Mouse (Mus musculus): ENCODE results near the gene Vmn1r143. TPM values are rescaled to one million over a fixed set of nuclear protein-coding genes. Genes with fewer than 3 reads are reported as not detected.
"Not testable (repeated sequence)": the region's sequence is repeated elsewhere in the genome, so short reads cannot be mapped to it uniquely, and the experiment has no call there.

The Vmn1r143 gene
- not detected in 2 replicates for polyA plus RNA-seq (2015; fragmentation: Nextera tagmentation; extraction: Ambion mirVana)

DNA sequence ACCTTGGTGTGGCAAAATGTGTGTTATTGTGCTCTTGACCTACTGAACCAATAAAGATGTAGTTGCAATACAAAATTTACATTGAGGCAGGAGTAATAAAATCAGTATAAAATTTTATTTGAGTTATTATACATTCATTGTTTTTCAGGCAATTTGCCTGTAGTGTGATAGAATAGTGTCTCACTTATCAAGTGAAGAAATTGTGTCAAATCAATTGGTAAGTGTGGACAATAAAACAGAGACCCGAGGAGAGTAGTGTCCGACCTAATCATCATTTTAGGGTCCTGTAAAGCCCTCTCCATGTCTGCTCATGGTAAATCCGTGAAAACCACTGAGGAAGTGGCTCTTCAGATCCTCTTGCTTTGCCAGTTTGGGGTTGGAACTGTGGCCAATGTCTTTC, at the start of gene Vmn1r143:
Vmn1r143 (plus strand) TSS at position 301 of the 400 bp plus-strand sequence.
- not testable (repeated sequence) for H3K4me2 ChIP-seq (replicated peaks); H3K27ac ChIP-seq (replicated peaks); H3K9me3 ChIP-seq (replicated peaks); H3K9ac ChIP-seq; H3K4me1 ChIP-seq; ATAC-seq (ENCODE audit: insufficient number of reproducible peaks, low FRiP score, low TSS enrichment, low read depth); H3K27me3 ChIP-seq; H3K36me3 ChIP-seq; H3K4me3 ChIP-seq (replicated peaks)
- WGBS, result no CpG with 5 or more reads among the region's 3 CpGs

DNA sequence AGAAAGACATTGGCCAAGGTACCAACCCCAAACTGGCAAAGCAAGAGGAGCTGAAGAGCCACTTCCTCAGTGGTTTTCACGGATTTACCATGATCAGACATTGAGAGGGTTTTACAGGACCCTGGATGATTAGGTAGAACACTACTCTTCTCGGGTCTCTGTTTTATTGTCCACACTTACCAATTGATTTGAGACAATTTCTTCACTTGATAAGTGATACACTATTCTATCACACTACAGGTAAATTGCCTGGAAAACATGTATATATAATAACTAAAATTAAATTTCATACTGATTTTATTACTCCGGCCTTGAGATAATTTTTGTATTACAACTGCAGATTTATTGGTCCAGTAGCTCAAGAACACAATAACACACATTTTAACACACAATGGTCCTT, 25.2 kb upstream of the Vmn1r143 start, which contains the start of gene Vmn1r142:
Vmn1r142 (minus strand) TSS at position 101 of the 400 bp plus-strand sequence.
- not testable (repeated sequence) for H3K4me1 ChIP-seq; H3K27ac ChIP-seq (replicated peaks); H3K4me3 ChIP-seq (replicated peaks); H3K27me3 ChIP-seq; H3K9me3 ChIP-seq (replicated peaks); H3K36me3 ChIP-seq; ATAC-seq (ENCODE audit: insufficient number of reproducible peaks, low FRiP score, low TSS enrichment, low read depth); H3K4me2 ChIP-seq (replicated peaks); H3K9ac ChIP-seq
- WGBS, result no CpG with 5 or more reads among the region's 3 CpGs

DNA sequence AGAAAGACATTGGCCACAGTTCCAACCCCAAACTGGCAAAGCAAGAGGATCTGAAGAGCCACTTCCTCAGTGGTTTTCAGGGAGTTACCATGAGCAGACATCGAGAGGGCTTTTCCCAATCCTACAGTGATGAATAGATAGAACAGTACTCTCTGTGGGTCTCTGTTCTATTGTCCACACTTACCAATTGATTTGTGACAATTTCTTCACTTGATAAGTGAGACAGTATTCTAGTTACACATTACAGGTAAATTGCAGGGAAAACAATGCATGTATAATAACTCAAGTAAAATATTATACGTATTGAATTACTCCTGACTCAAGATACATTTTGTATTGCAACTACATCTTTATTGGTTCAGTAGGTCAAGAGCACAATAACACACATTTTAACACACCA, 12.0 kb downstream of the Vmn1r143 start, which contains the start of gene Gm8653:
Gm8653 (minus strand) TSS at position 101 of the 400 bp plus-strand sequence.
- not testable (repeated sequence) for H3K9ac ChIP-seq; H3K27me3 ChIP-seq; H3K27ac ChIP-seq (replicated peaks); H3K36me3 ChIP-seq; ATAC-seq (ENCODE audit: insufficient number of reproducible peaks, low FRiP score, low TSS enrichment, low read depth); H3K4me2 ChIP-seq (replicated peaks); H3K9me3 ChIP-seq (replicated peaks); H3K4me1 ChIP-seq; H3K4me3 ChIP-seq (replicated peaks)
- no CpG with 5 or more reads among the region's 2 CpGs for WGBS

DNA sequence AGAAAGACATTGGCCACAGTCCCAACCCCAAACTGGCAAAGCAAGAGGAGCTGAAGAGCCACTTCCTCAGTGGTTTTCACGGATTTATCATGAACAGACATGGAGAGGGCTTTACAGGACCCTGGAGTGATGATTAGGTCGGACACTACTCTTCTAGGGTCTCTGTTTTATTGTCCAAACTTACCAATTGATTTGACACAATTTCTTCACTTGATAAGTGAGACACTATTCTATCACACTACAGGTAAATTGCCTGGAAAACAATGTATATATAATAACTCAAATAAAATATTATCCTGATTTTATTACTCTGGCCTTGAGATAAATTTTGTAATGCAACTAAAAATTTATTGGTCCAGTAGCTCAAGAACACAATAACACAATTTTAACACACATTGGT, 40.2 kb downstream of the Vmn1r143 start, which contains the start of gene Gm8453:
Gm8453 (minus strand) TSS at position 101 of the 400 bp plus-strand sequence.
- not testable (repeated sequence) for H3K9me3 ChIP-seq (replicated peaks); H3K36me3 ChIP-seq; H3K4me3 ChIP-seq (replicated peaks); H3K4me2 ChIP-seq (replicated peaks); ATAC-seq (ENCODE audit: insufficient number of reproducible peaks, low FRiP score, low TSS enrichment, low read depth); H3K4me1 ChIP-seq; H3K27ac ChIP-seq (replicated peaks); H3K9ac ChIP-seq; H3K27me3 ChIP-seq
- 22% methylated on average over 2 of the region's 2 CpGs for WGBS

Other genes starting within 250 kb of the Vmn1r143 start
- not detected in 2 replicates for gene Vmn1r137, start 194.8 kb upstream of the Vmn1r143 start, polyA plus RNA-seq (2015; fragmentation: Nextera tagmentation; extraction: Ambion mirVana)
- gene Vmn1r138, start 160.5 kb upstream of the Vmn1r143 start, polyA plus RNA-seq (2015; fragmentation: Nextera tagmentation; extraction: Ambion mirVana), result not detected in 2 replicates
- not detected in 2 replicates for gene Gm6176, start 133.1 kb upstream of the Vmn1r143 start, polyA plus RNA-seq (2015; fragmentation: Nextera tagmentation; extraction: Ambion mirVana)
- gene Vmn1r139, start 120.3 kb upstream of the Vmn1r143 start, polyA plus RNA-seq (2015; fragmentation: Nextera tagmentation; extraction: Ambion mirVana), result not detected in 2 replicates
- gene Gm16451, start 71.1 kb upstream of the Vmn1r143 start, polyA plus RNA-seq (2015; fragmentation: Nextera tagmentation; extraction: Ambion mirVana), result not detected in 2 replicates
- gene Gm10666, start 54.6 kb upstream of the Vmn1r143 start, polyA plus RNA-seq (2015; fragmentation: Nextera tagmentation; extraction: Ambion mirVana), result not detected in 2 replicates
- not detected in 2 replicates for gene Vmn1r142, start 25.3 kb upstream of the Vmn1r143 start, polyA plus RNA-seq (2015; fragmentation: Nextera tagmentation; extraction: Ambion mirVana)
- gene Gm8653, start 11.9 kb downstream of the Vmn1r143 start, polyA plus RNA-seq (2015; fragmentation: Nextera tagmentation; extraction: Ambion mirVana), result not detected in 2 replicates
- gene Gm8453, start 40.1 kb downstream of the Vmn1r143 start, polyA plus RNA-seq (2015; fragmentation: Nextera tagmentation; extraction: Ambion mirVana), result not detected in 2 replicates
- gene Gm4187, start 140.3 kb downstream of the Vmn1r143 start, polyA plus RNA-seq (2015; fragmentation: Nextera tagmentation; extraction: Ambion mirVana), result not detected in 2 replicates
- gene Gm8660, start 181.7 kb downstream of the Vmn1r143 start, polyA plus RNA-seq (2015; fragmentation: Nextera tagmentation; extraction: Ambion mirVana), result not detected in 2 replicates
- gene Vmn1r148, start 224.2 kb downstream of the Vmn1r143 start, polyA plus RNA-seq (2015; fragmentation: Nextera tagmentation; extraction: Ambion mirVana), result not detected in 2 replicates
- not detected in 2 replicates for gene Vmn1r149, start 248.9 kb downstream of the Vmn1r143 start, polyA plus RNA-seq (2015; fragmentation: Nextera tagmentation; extraction: Ambion mirVana)